Mouse (Mus musculus) adrenal gland, postnatal 0 days (tissue): ENCODE measurements around the gene Rps18. TPM values are rescaled to one million over a fixed set of nuclear protein-coding genes. Genes with fewer than 3 reads are reported as not detected.

Experiments used
- polyA plus RNA-seq: library from polyadenylated mRNA; unstranded; fragments of >200 nt; fragmentation: Nextera tagmentation; extraction: Ambion mirVana; gene quantifications from 2 replicates; pipeline ENCODE4 v1.2.1, GENCODE M21; 2015

Gene Rps18
- 2,003 and 3,084 TPM in 2 replicates for polyA plus RNA-seq

GRCm38 (mm10) chr17:33955555-33956214 lies at the start of gene Rps18, which contains the start of gene Vps52:
Rps18 (minus strand) TSS chr17:33956001.
Vps52 (plus strand) TSS chr17:33955812.

GRCm38 (mm10) chr17:34000150-34000537 lies 44.3 kb upstream of the Rps18 start, which contains the start of gene H2-K1:
H2-K1 (minus strand) TSS chr17:34000347.

GRCm38 (mm10) chr17:33951021-33951946 lies 4.5 kb downstream of the Rps18 start, which contains the start of gene B3galt4:
B3galt4 (minus strand) TSS chr17:33951488.

GRCm38 (mm10) chr17:33940206-33940805 lies 15.5 kb downstream of the Rps18 start, which contains the start of the genes Pfdn6 and Wdr46:
Pfdn6 (minus strand) TSS chr17:33940343.
Wdr46 (plus strand) TSS chr17:33940660.

GRCm38 (mm10) chr17:33929371-33930279 lies 26.2 kb downstream of the Rps18 start, which contains the start of gene Rgl2:
Rgl2 (plus strand) TSS chr17:33929543.

GRCm38 (mm10) chr17:33915671-33916250 lies 40.0 kb downstream of the Rps18 start, which contains the start of the genes Tapbp and Zbtb22:
Tapbp (plus strand) TSS chr17:33915899.
Zbtb22 (plus strand) TSS chr17:33915904.

GRCm38 (mm10) chr17:33909077-33909868 lies 46.5 kb downstream of the Rps18 start, which contains the start of gene Daxx:
Daxx (plus strand) TSS chr17:33909414.

GRCm38 (mm10) chr17:33904835-33905234 lies 51.0 kb downstream of the Rps18 start, which contains the start of gene Platr17:
Platr17 (plus strand) TSS chr17:33905135.

Other genes with a start within 250 kb of the Rps18 start
- 84.2 and 105 TPM in 2 replicates for gene March2, start 237.3 kb downstream of the Rps18 start, polyA plus RNA-seq
- 248 and 296 TPM in 2 replicates for gene Rab11b, start 195.5 kb downstream of the Rps18 start, polyA plus RNA-seq
- gene Angptl4, start 174.2 kb downstream of the Rps18 start, polyA plus RNA-seq: 84.8 and 87.3 TPM in 2 replicates
- gene Kank3, start 145.5 kb downstream of the Rps18 start, polyA plus RNA-seq: 50.5 and 107 TPM in 2 replicates
- 1,247 and 1,332 TPM in 2 replicates for gene Rps28, start 131.4 kb downstream of the Rps18 start, polyA plus RNA-seq
- gene Ndufa7, start 131.4 kb downstream of the Rps18 start, polyA plus RNA-seq: 987 and 1,283 TPM in 2 replicates
- gene Cd320, start 112.9 kb downstream of the Rps18 start, polyA plus RNA-seq: 89.3 and 138 TPM in 2 replicates
- not detected in 2 replicates for gene Gm7029, start 82.2 kb downstream of the Rps18 start, polyA plus RNA-seq
- gene Kifc1, start 65.3 kb downstream of the Rps18 start, polyA plus RNA-seq: 2.3 and 3.1 TPM in 2 replicates
- gene Platr17, start 50.9 kb downstream of the Rps18 start, polyA plus RNA-seq: 0.27 TPM in 1 of 2 replicates, not detected in the other
- 23.8 and 32.1 TPM in 2 replicates for gene Daxx, start 46.6 kb downstream of the Rps18 start, polyA plus RNA-seq
- 72.5 and 91.8 TPM in 2 replicates for gene Tapbp, start 40.1 kb downstream of the Rps18 start, polyA plus RNA-seq
- gene Zbtb22, start 40.1 kb downstream of the Rps18 start, polyA plus RNA-seq: 14.6 and 16.5 TPM in 2 replicates
- gene Rgl2, start 26.5 kb downstream of the Rps18 start, polyA plus RNA-seq: 20.0 and 32.4 TPM in 2 replicates
- 108 and 142 TPM in 2 replicates for gene Pfdn6, start 15.7 kb downstream of the Rps18 start, polyA plus RNA-seq
- gene Wdr46, start 15.3 kb downstream of the Rps18 start, polyA plus RNA-seq: 17.5 and 21.3 TPM in 2 replicates
- 7.6 and 8.1 TPM in 2 replicates for gene B3galt4, start 4.5 kb downstream of the Rps18 start, polyA plus RNA-seq
- 28.4 and 40.1 TPM in 2 replicates for gene Vps52, start 189 bp downstream of the Rps18 start, polyA plus RNA-seq
- 146 and 274 TPM in 2 replicates for gene H2-K1, start 44.3 kb upstream of the Rps18 start, polyA plus RNA-seq
- gene Ring1, start 68.7 kb upstream of the Rps18 start, polyA plus RNA-seq: 22.3 and 29.6 TPM in 2 replicates
- gene H2-Ke6, start 72.1 kb upstream of the Rps18 start, polyA plus RNA-seq: 105 and 163 TPM in 2 replicates
- gene Slc39a7, start 75.7 kb upstream of the Rps18 start, polyA plus RNA-seq: 99.2 and 160 TPM in 2 replicates
- 33.2 and 38.4 TPM in 2 replicates for gene Rxrb, start 75.8 kb upstream of the Rps18 start, polyA plus RNA-seq
- gene Col11a2, start 83.4 kb upstream of the Rps18 start, polyA plus RNA-seq: 0.25 and 0.80 TPM in 2 replicates
- gene H2-Oa, start 136.3 kb upstream of the Rps18 start, polyA plus RNA-seq: 0.25 TPM in 1 of 2 replicates, not detected in the other
- gene H2-DMa, start 163.5 kb upstream of the Rps18 start, polyA plus RNA-seq: 10.2 and 13.7 TPM in 2 replicates
- gene Brd2, start 166.6 kb upstream of the Rps18 start, polyA plus RNA-seq: 69.4 and 71.0 TPM in 2 replicates
- gene H2-DMb2, start 187.3 kb upstream of the Rps18 start, polyA plus RNA-seq: 0.44 and 0.97 TPM in 2 replicates
- gene H2-DMb1, start 197.1 kb upstream of the Rps18 start, polyA plus RNA-seq: 1.9 and 2.3 TPM in 2 replicates
- 8.0 and 13.6 TPM in 2 replicates for gene Tap1, start 231.6 kb upstream of the Rps18 start, polyA plus RNA-seq
- gene Psmb9, start 231.8 kb upstream of the Rps18 start, polyA plus RNA-seq: 16.0 and 17.9 TPM in 2 replicates
- gene Psmb8, start 241.7 kb upstream of the Rps18 start, polyA plus RNA-seq: 43.3 and 45.2 TPM in 2 replicates
- gene Tap2, start 247.5 kb upstream of the Rps18 start, polyA plus RNA-seq: 10.7 and 23.8 TPM in 2 replicates